Mouse (Mus musculus) stomach, postnatal 0 days (tissue): ENCODE results near the gene Olfr429.

ENCODE experiments used
- CTCF ChIP-seq: IDR thresholded peaks from 2 replicates; pipeline ENCODE4 v1.5.1; 2016; ENCODE audit warnings: antibody characterized with exemption, low read depth, mild to moderate bottlenecking, moderate library complexity
- EP300 ChIP-seq: optimal IDR thresholded peaks from 2 replicates; pipeline ENCODE3; 2016; ENCODE audit warnings: antibody characterized with exemption

DNA sequence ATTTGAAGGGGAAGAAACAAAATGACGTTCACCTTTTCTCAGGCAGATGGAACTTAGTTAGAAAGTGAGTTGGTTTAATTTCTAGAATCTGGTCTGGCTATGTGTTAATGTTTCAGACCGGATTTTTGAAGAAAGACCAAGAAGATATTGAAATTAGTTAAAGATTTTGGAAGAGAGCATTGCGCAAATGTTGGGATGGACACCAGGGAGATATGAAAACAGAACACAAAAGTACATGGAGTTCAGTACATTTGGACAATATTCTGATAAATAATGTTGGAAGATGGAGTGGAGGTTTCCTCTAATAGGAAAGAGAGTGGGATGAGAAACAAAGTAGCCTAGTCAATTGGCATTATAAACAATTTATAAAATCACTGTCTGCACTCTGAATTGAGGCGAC lies 32.6 kb upstream of the Olfr429 start:
- no peak for TF ChIP-seq CTCF
- no peak for TF ChIP-seq EP300
